In the genomic region with DNA sequence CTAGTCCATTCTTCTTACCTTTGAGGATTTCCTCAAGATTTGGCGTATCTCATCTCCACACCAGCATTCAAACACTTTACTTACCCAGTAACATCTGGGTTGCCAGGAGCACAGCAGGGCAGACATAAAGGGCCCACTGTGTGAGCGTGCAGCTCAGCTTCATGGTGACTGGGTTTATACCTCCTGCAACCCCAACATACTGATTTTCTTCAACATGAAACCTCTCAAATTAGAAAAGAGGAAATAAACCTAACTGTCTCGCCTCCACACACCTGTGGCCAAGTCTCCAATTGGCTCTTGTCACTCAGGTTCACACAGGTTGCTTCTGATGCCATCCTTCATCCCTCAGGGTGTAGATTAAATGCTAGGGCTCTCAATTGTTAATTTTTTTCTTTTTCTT, we compare ENCODE assay signal across 21 mouse cellular contexts. TPM values are rescaled to one million over a fixed set of nuclear protein-coding genes. Genes with fewer than 3 reads are reported as not detected.
"Had no signal": no experiment of that assay in that cellular context is flagged by ENCODE, and none has a peak within 500 bp of the region (broad histone marks: within the 10 kb centered on the region; RNA-seq: fewer than 3 reads in every experiment).

A gene (minus strand): TSS at position 206 of the 400 bp plus-strand sequence.

- H3K9ac ChIP-seq: limb, embryonic 15.5 days; liver, embryonic 13.5 days; midbrain, embryonic 15.5 days had no signal

- H3K36me3 ChIP-seq: limb, embryonic 15.5 days; liver, embryonic 13.5 days; midbrain, embryonic 15.5 days had no signal

- H3K4me3 ChIP-seq: limb, embryonic 15.5 days; liver, embryonic 13.5 days; midbrain, embryonic 15.5 days had no signal

- H3K27ac ChIP-seq: limb, embryonic 15.5 days; liver, embryonic 13.5 days; midbrain, embryonic 15.5 days had no signal

- ATAC-seq: intestine, postnatal 0 days; lung, postnatal 0 days; midbrain, embryonic 15.5 days had no signal

- H3K4me2 ChIP-seq: limb, embryonic 15.5 days; liver, embryonic 13.5 days; midbrain, embryonic 11.5 days; midbrain, embryonic 15.5 days had no signal

- H3K4me1 ChIP-seq: limb, embryonic 15.5 days; midbrain, embryonic 15.5 days had no signal

- H3K9me3 ChIP-seq: limb, embryonic 15.5 days; liver, embryonic 13.5 days; midbrain, embryonic 15.5 days had no signal

- DNase-seq: kidney, adult 8-10 months; kidney, postnatal 25 days; layer of hippocampus, adult 9-11 months; layer of hippocampus, postnatal 36 days; liver, embryonic 13.5 days; lung, adult 18-20 months; lung, postnatal 36 days; right cerebral cortex, adult 18-20 months; right cerebral cortex, postnatal 25 days had no signal

- H3K27me3 ChIP-seq: limb, embryonic 15.5 days; liver, embryonic 13.5 days; midbrain, embryonic 15.5 days had no signal

RNA-seq across cellular contexts. Expression of the gene that starts here (rescaled TPM):
- total RNA-seq: layer of hippocampus, adult 18-20 months; layer of hippocampus, postnatal 36 days; left cerebral cortex, adult 8-10 months; left cerebral cortex, postnatal 25 days had no signal
- polyA plus RNA-seq: intestine, postnatal 0 days; kidney, embryonic 16.5 days; limb, embryonic 11.5 days; midbrain, embryonic 11.5 days; midbrain, embryonic 15.5 days; neural tube, embryonic 14.5 days; stomach, embryonic 14.5 days had no signal
